Mouse (Mus musculus) urinary bladder, postnatal 25 days (tissue): ENCODE data around the gene Mill1.
"Not testable (repeated sequence)": the region's sequence is repeated elsewhere in the genome, so short reads cannot be mapped to it uniquely, and the experiment has no call there.

ENCODE experiments used
- DNase-seq: peaks from one replicate; pipeline ENCODE4 v3.0.0; 2022; ENCODE audit warnings: low spot score

Gene Mill1

DNA sequence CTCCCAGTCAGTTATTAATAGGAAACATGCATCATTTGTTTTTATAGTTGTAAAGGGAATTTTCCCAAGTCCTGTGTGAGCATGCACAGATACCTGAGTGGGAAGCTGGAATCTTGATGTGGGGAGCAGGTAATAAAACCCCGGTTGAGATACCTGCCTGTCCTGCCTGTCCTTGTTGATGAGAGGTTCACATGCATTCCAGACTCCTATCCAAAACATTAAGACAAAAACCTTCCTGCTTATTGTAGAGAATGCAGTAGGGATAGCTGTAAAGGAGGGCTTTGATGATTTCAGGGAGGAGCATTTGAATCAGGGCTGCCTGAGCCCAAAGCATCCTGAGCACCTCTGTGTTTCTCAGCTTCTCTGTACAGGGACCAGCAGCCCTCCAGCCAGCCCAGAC is at the start of gene Mill1:
TSS of gene Mill1 (plus strand) at position 301 of the 400 bp plus-strand sequence.
- DNase-seq: no peak

DNA sequence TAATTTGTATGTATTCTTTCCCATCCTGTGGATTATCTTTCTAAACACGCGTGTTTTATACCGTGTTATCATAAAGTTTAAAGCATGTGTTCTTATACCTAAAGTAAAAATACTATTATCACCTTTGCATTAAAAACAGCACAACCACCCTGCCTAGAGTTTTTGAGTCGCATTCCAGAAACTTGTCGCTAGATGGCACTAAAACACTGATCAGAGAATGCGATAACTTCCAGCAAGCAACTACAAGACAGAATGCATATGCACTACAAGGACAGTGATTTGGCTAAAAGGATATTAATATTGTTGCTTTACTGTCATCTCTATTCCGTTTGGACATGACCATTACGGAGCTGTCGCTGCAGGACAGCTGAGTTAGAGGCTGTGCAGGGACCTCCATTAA is 34.2 kb upstream of the Mill1 start:
- no peak for DNase-seq

DNA sequence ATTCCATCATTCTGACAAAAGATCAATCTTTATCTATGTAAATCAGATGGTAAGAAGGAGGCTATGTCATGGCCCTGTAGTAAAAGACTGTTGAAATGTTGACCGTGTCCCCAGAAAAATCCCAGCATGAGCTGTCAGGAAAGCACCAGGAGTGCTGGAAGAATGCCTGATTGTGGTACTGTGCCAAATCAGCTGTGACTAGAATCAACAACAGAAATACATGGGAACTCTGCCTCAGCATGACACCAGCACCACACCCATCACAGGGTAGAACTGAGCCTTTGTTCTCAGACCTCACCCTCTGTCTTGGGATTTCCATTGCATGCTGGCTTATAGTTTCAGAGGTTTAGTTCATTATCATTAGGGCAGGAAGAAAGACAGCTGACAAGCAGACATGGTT is 30.4 kb upstream of the Mill1 start:
- no peak for DNase-seq

DNA sequence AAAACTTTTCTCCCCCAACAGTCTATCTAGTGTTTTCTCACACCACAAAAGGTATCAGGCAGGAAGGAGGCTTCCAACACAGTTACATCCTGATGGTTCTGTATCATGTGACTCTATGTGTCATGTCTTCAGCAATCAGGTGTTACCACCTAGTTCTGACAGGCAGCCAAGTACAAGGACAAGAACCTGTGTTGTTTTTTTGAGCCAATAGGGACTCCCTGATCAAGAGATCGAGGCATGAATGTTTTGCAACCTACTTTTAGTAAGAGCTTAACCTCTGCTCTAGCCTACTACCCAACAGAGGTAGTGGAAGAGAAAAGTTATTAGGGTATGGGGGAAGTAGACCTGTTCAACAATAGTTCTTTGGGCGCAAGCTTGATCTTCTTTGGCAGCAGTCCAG is 6.6 kb upstream of the Mill1 start:
- no peak for DNase-seq

DNA sequence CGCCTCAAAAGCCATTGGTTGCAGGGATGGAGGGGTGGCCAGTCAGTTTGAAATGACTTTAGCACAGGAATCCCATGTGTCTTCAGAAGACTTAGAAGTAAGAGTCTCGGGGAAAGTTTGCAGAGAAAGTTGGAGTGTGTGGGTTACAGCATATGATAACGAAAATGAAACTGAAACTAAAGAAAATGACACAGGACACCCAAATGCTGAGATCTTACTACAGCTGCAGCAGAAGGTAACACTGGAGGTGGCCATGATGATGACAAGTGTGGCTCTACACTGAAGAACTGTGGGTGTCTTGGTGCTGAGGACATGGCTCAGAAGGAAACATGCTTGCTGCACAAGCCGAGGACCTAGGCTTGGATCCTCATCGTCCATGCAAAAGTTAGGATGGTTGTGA is 3.9 kb upstream of the Mill1 start:
- DNase-seq: no peak

DNA sequence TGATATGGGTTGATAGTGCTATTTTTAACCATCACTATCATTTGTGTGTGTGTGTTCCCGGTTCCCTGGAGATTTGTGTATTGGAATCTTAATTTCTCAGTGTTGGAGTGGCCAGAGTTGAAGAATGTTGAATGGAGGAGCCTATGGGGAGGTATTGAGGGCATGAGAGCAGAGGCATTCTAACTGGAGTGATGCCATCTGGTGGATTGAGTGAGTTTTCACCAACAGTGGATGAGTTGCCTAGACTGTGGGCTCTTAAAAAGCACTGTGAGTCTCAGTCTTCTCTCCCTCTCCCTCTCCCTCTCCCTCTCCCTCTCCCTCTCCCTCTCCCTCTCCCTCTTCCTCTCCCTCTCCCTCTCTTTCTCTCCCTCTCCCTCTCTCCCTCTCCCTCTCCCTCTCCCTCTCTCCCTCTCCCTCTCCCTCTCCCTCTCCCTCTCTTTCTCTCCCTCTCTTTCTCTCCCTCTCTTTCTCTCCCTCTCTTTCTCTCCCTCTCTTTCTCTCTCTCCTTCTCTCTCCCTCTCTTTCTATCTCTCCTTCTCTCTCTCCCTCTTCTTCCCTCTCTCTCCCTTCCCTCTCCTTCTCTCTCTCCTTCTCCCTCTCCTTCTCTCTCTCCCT is 1.1 kb upstream of the Mill1 start:
- DNase-seq: not testable (repeated sequence)

DNA sequence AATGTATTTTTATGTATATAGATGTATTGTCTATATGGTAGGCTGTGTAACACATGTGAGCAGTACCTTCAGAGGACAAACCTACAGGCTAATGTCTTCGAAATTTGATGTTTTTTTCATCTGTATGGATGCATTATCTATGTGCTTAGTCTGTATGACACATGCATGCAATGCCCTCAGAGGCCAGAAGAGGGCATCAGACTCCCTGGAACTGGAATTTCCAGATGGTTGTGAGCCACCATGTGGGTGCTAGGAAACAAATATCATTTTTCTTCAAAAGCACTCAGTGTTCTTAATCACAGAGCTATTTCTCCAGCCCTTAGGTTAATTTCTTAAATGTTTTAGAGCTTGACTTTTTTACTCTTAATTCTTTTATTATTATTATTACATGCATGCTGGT is 15.1 kb downstream of the Mill1 start:
- DNase-seq: no peak

DNA sequence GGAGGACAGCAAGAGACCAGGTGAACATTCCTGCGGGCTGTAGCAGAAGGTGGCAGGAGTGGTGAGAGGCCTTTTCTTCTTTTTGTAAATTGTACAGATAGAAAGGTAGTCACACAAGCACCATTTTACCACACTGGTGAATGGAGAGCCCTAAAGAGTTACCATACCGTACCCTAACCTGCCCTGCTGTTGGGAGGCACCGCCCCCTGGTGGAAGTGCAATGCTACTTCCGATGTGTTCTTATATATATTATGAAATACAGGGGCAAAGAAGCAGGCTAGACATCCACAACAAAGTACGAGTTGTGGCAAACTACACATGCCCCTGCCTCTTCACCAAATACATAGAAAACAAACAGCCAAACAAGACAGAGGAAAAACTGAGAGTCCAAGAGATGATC is 19.9 kb downstream of the Mill1 start:
- peak; percentile 13 for DNase-seq
